Mouse (Mus musculus) cerebellum, adult 2 months (tissue): Measurements from ENCODE around the gene Actl10. TPM values are rescaled to one million over a fixed set of nuclear protein-coding genes. Genes with fewer than 3 reads are reported as not detected.

Experiments
- DNase-seq, 2 experiments: peaks; one replicate each; pipeline ENCODE4 v3.0.0; 2021
- H3K27ac ChIP-seq: fragments of 200-500 bp; 2 replicates; pipeline ENCODE4 v1.5.1; 2012; ENCODE audit warnings: low read length, control low read depth, inconsistent platforms; ENCODE audit not compliant: insufficient read depth
- H3K27me3 ChIP-seq: fragments of 200-500 bp; 2 replicates; pipeline ENCODE4 v1.6.1; 2012; ENCODE audit warnings: inconsistent platforms, mild to moderate bottlenecking, low read length, moderate library complexity; ENCODE audit not compliant: control insufficient read depth, insufficient read depth
- H3K4me1 ChIP-seq: fragments of 200-500 bp; 2 replicates; pipeline ENCODE4 v1.6.1; 2011; ENCODE audit warnings: low read length; ENCODE audit not compliant: control insufficient read depth, insufficient read depth
- H3K4me3 ChIP-seq: fragments of 200-500 bp; replicated peaks from 2 replicates; pipeline ENCODE3; 2011; ENCODE audit warnings: mild to moderate bottlenecking, low read depth, low read length, control low read depth; ENCODE audit not compliant: insufficient read depth
- CTCF ChIP-seq: fragments of 200-500 bp; IDR thresholded peaks from 2 replicates; pipeline ENCODE4 v1.5.1; 2011; ENCODE audit warnings: low read depth, mild to moderate bottlenecking, control low read depth, low read length, moderate library complexity, borderline replicate concordance; ENCODE audit not compliant: insufficient read depth
- POLR2A ChIP-seq: fragments of 200-500 bp; IDR thresholded peaks from 2 replicates; pipeline ENCODE4 v1.6.1; 2011; ENCODE audit warnings: low read length, control low read depth, borderline replicate concordance; ENCODE audit not compliant: insufficient read depth
- WGBS: fragments of 180-500 bp; shearing (Covaris S2); methylation state at CpG from one replicate; pipeline ENCODE4 v1.1.7; 2018; 5-methylcytosine and 5-hydroxymethylcytosine counted together
- polyA plus RNA-seq: library from polyadenylated mRNA; depleted of rRNA; stranded (reverse); fragments of >200 nt; gene quantifications from 2 replicates; pipeline ENCODE4 v1.2.3, GENCODE M21; 2012; rRNA removed

Gene Actl10
- polyA plus RNA-seq, 1 experiment = 0.07 TPM

DNA sequence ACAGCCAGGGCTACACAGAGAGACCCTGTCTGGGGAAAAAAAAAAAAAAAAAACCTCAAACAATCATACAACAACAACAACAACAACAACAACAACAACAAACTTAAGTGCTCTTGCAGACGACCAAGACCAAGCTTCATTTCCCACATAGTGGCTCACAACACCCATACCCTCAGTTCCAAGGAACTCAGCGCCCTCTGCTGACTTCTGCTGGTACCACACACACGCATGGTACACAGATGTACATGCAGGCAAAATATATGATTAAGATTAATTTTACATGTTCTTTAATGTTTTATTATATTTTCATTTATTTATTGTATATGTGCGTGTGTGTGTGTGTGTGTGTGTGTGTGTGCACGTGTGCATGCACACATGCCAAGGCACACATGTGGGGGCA is 34.8 kb downstream of the Actl10 start:
- Histone ChIP-seq H3K4me3 (no peak overlapping the region), H3K4me1 (peaks cover 24% of the 10 kb centered on the region), H3K27ac (no peak overlapping the region), H3K27me3 (no peaks in the 10 kb centered on the region)
- DNase-seq = no peak
- TF ChIP-seq POLR2A (no peak), CTCF (peak; percentile 51; the same call in 1 of the 2 replicates)
- 80% methylated on average over 5 of the region's 5 CpGs for WGBS

- 58% methylated on average over 4 of the region's 4 CpGs for WGBS
These were observed 37.5 kb downstream of the Actl10 start for GRCm38 (mm10) chr2:154589051-154589450.

DNA sequence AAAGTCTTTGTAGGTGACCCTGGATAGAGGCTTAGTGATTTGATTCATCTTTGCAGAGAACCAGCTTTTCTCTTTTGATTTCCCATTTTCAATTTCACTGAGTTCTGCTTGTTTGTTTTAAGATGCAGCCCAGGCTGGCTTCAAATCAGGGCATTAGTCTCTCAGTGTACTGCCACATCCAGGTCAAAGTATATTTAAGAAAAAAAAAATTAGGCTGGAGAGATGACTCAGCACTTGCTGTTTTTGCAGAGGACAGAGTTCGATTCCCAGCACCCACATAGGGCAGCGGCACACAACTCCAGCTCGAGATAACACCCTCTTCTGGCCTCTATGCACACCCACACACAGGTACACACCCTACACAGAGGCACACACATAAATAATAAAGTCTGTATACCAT is 39.7 kb downstream of the Actl10 start:
- Histone ChIP-seq H3K27ac (no peak overlapping the region), H3K4me1 (0 out of 2 replicates have a peak, but pooled peaks cover 4% of the 10 kb centered on the region), H3K4me3 (no peak overlapping the region), H3K27me3 (no peaks in the 10 kb centered on the region)
- WGBS = 96% methylated on average over 3 of the region's 3 CpGs
- TF ChIP-seq CTCF (no peak), POLR2A (no peak)
- DNase-seq = no peak

More at GRCm38 (mm10) chr2:154589051-154589450, 37.5 kb downstream of the Actl10 start:
- Histone ChIP-seq H3K4me3 (no peak overlapping the region), H3K27ac (no peak overlapping the region), H3K4me1 (peaks cover 10% of the 10 kb centered on the region), H3K27me3 (no peaks in the 10 kb centered on the region)
- DNase-seq = no peak
- no peak for TF ChIP-seq CTCF
- TF ChIP-seq POLR2A = no peak

DNA sequence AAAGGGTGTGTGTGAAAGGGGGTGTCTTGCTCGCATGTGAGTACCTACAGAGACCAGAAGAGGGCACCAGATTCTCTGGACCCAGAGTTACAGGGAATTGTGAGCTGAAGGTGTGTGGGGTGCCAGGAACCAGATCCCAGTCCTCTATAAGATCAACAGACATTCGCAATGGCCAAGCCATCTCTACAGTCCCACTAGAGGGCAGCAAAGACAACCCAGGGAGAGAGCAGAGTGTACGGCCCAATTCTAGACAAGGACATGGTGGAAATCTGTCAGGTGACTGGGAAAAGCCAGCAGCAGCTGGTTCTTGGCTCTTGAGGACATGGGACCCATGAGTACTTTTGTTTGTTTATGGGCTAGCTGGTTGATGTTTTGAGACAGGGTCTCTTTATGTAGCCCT is 41.4 kb downstream of the Actl10 start:
- no peak overlapping the region for H3K27ac ChIP-seq
- 82% methylated on average over 3 of the region's 3 CpGs for WGBS
- no peak overlapping the region for H3K4me3 ChIP-seq

GRCm38 (mm10) chr2:154595775-154596174 is 44.2 kb downstream of the Actl10 start:
- 23% methylated on average over 5 of the region's 5 CpGs for WGBS
- TF ChIP-seq CTCF (no peak), POLR2A (no peak)
- no peak overlapping the region for H3K4me3 ChIP-seq
- H3K27me3 ChIP-seq = no peaks in the 10 kb centered on the region
- 0 out of 2 replicates have a peak, but pooled peaks cover 4% of the 10 kb centered on the region for H3K4me1 ChIP-seq
- DNase-seq = peak in 1 of 2 experiments; percentile 25
- H3K27ac ChIP-seq = no peak overlapping the region

More for the DNA sequence above, 41.4 kb downstream of the Actl10 start:
- DNase-seq = peak; percentile 37 to 38
- Histone ChIP-seq H3K27me3 (no peaks in the 10 kb centered on the region), H3K4me1 (0 out of 2 replicates have a peak, but pooled peaks cover 4% of the 10 kb centered on the region)
- TF ChIP-seq CTCF (peak; percentile 64), POLR2A (no peak)

DNA sequence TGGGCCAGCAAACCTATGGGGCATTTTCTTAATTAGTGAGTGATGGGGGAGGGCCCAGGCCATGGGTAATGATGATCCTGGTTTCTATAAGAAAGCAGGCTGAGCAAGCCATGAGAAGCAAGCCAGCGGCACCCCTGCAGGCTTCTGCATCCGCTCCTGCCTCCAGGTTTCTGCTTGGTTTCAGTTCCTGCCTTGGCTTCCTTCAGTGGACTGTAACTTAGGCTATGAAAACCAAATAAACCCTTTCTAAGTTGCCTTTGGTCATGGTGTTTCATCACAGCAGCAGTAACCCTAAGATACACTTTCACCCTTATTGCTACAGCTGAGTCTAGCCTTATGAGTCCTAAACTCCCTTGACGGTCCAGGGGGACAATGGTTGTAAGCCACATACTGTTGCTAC is 45.8 kb downstream of the Actl10 start:
- no peak for DNase-seq
- no peak overlapping the region for H3K27ac ChIP-seq
- H3K4me1 ChIP-seq = 0 out of 2 replicates have a peak, but pooled peaks cover 4% of the 10 kb centered on the region
- H3K27me3 ChIP-seq = no peaks in the 10 kb centered on the region
- TF ChIP-seq CTCF (no peak), POLR2A (no peak)
- 95% methylated on average over 3 of the region's 3 CpGs for WGBS
- no peak overlapping the region for H3K4me3 ChIP-seq

DNA sequence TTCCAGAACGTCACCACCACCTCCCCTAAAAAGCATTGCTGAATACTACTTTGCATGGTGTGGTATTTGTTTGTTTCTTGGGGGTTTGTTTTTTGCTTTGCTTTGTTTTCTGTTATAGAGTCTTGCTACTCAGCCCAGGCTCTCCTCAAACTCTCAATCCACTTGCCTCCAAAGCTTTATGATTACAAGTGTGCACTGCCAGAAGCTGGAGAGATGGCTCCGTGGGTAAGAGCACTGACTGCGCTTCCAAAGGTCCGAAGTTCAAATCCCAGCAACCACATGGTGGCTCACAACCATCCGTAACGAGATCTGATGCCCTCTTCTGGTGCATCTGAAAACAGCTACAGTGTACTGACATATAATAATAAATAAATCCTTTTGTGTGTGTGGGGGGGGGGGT is 49.0 kb downstream of the Actl10 start:
- H3K27ac ChIP-seq = no peak overlapping the region
- H3K4me1 ChIP-seq = 0 out of 2 replicates have a peak, but pooled peaks cover 4% of the 10 kb centered on the region
- H3K4me3 ChIP-seq = no peak overlapping the region
- WGBS = 75% methylated on average over 6 of the region's 6 CpGs
- no peak for DNase-seq
- H3K27me3 ChIP-seq = no peaks in the 10 kb centered on the region
- TF ChIP-seq CTCF (no peak), POLR2A (no peak)

- no peak overlapping the region for H3K27ac ChIP-seq
- no peak for TF ChIP-seq POLR2A
- no peak for TF ChIP-seq CTCF
- no peaks in the 10 kb centered on the region for H3K4me1 ChIP-seq
- H3K4me3 ChIP-seq = no peak overlapping the region
- WGBS = 70% methylated on average over 3 of the region's 3 CpGs
- no peak for DNase-seq
- no peaks in the 10 kb centered on the region for H3K27me3 ChIP-seq
These were observed 49.7 kb downstream of the Actl10 start for GRCm38 (mm10) chr2:154601324-154601723.

Other genes with a start within 250 kb of the Actl10 start
- gene Bpifb9b, start 244.5 kb upstream of the Actl10 start, polyA plus RNA-seq = not detected in 2 replicates
- 19.2 and 21.7 TPM in 2 replicates for gene Cdk5rap1, start 178.8 kb upstream of the Actl10 start, polyA plus RNA-seq
- gene Snta1, start 143.7 kb upstream of the Actl10 start, polyA plus RNA-seq = 33.7 and 35.7 TPM in 2 replicates
- gene Cbfa2t2, start 115.3 kb upstream of the Actl10 start, polyA plus RNA-seq = 29.5 and 31.5 TPM in 2 replicates
- gene 1700003F12Rik, start 4.7 kb upstream of the Actl10 start, polyA plus RNA-seq = 1.1 and 1.4 TPM in 2 replicates
- gene Necab3, start 7.1 kb downstream of the Actl10 start, polyA plus RNA-seq = 64.1 and 77.2 TPM in 2 replicates
- gene E2f1, start 18.1 kb downstream of the Actl10 start, polyA plus RNA-seq = 4.1 and 5.0 TPM in 2 replicates
- 14.8 and 14.9 TPM in 2 replicates for gene Pxmp4, start 51.9 kb downstream of the Actl10 start, polyA plus RNA-seq
- 11.5 and 13.3 TPM in 2 replicates for gene Zfp341, start 61.5 kb downstream of the Actl10 start, polyA plus RNA-seq
- not detected in 2 replicates for gene 4930519P11Rik, start 61.7 kb downstream of the Actl10 start, polyA plus RNA-seq
- gene Chmp4b, start 99.9 kb downstream of the Actl10 start, polyA plus RNA-seq = 307 and 356 TPM in 2 replicates
- gene Gm14214, start 218.3 kb downstream of the Actl10 start, polyA plus RNA-seq = not detected in 2 replicates
- 198 and 208 TPM in 2 replicates for gene Raly, start 239.3 kb downstream of the Actl10 start, polyA plus RNA-seq
- gene a, start 239.6 kb downstream of the Actl10 start, polyA plus RNA-seq = 0.28 TPM in 1 of 2 replicates, not detected in the other